Mouse (Mus musculus) liver, embryonic 16.5 days (tissue): Measurements from ENCODE around the gene Vwa8. TPM values are rescaled to one million over a fixed set of nuclear protein-coding genes. Genes with fewer than 3 reads are reported as not detected.

Source experiments
- ATAC-seq: fragments of 200-750 bp; cut with Nextera tagmentation; 2 replicates; pipeline ENCODE4 v1.8.0; 2017; ENCODE audit warnings: low read depth, mild to moderate bottlenecking, moderate number of reproducible peaks, moderate library complexity
- H3K27ac ChIP-seq: fragments of 300-500 bp; sonication (generic); 2 replicates; pipeline ENCODE4 v1.5.1; 2014; ENCODE audit warnings: mild to moderate bottlenecking, low read length
- H3K27me3 ChIP-seq: fragments of 300-500 bp; sonication (generic); 2 replicates; pipeline ENCODE4 v1.6.1; 2014; ENCODE audit warnings: low read depth, low read length, mixed read lengths; ENCODE audit not compliant: control insufficient read depth, insufficient read depth
- H3K36me3 ChIP-seq: fragments of 300-500 bp; sonication (generic); 2 replicates; pipeline ENCODE4 v1.6.1; 2014; ENCODE audit warnings: mild to moderate bottlenecking; ENCODE audit not compliant: control insufficient read depth, insufficient read depth
- H3K4me1 ChIP-seq: fragments of 300-500 bp; sonication (generic); 2 replicates; pipeline ENCODE4 v1.6.1; 2014; ENCODE audit warnings: low read depth, low read length, mixed read lengths; ENCODE audit not compliant: control insufficient read depth
- H3K4me2 ChIP-seq: fragments of 300-500 bp; sonication (generic); 2 replicates; pipeline ENCODE4 v1.6.1; 2014; ENCODE audit warnings: low read depth, low read length, mixed read lengths
- H3K4me3 ChIP-seq: fragments of 300-500 bp; sonication (generic); 2 replicates; pipeline ENCODE4 v1.5.1; 2014; ENCODE audit warnings: low read depth, mild to moderate bottlenecking, low read length
- H3K9ac ChIP-seq: fragments of 300-500 bp; sonication (generic); 2 replicates; pipeline ENCODE4 v1.6.1; 2014; ENCODE audit warnings: low read depth, low read length
- H3K9me3 ChIP-seq: fragments of 300-500 bp; sonication (generic); replicated peaks from 2 replicates; pipeline ENCODE4 v1.6.1; 2016; ENCODE audit warnings: low read length; ENCODE audit not compliant: control insufficient read depth
- WGBS: fragments of 180-500 bp; shearing (Covaris S2); extraction: QIAGEN DNeasy Blood & Tissue Kit; methylation state at CpG from one replicate; pipeline ENCODE4 v1.1.7; 2014; ENCODE audit not compliant: insufficient replicate concordance; 5-methylcytosine and 5-hydroxymethylcytosine counted together
- polyA plus RNA-seq: library from polyadenylated mRNA; unstranded; fragments of >200 nt; fragmentation: Nextera tagmentation; extraction: Ambion mirVana; gene quantifications from 2 replicates; pipeline ENCODE4 v1.2.1, GENCODE M21; 2015

The Vwa8 gene
- polyA plus RNA-seq, 1 experiment from 2014 or later, result 9.5 TPM

DNA sequence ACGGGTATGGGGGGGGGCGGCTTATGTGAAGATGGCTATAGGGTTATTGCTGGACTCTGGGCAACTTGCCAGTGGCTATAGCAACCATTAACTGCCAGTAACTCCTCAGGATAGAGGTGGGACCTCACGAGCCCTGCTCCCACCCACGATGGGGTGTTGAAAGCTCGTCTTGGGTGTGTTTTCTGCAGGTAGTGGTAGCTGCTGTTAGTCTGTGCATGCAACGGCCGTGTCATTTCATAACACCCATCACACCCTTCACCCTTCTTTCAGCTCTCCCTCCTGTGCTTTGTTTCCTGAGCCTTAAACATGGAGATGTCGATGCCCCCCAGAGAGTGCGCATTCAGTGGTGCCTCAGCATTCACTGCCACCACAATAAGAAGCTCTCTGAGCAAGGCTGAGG, 329.4 kb downstream of the Vwa8 start:
- Histone ChIP-seq H3K9ac (no peak overlapping the region), H3K27me3 (no peaks in the 10 kb centered on the region), H3K4me3 (no peak overlapping the region), H3K27ac (no peak overlapping the region), H3K9me3 (no peaks in the 10 kb centered on the region), H3K36me3 (peaks cover 7% of the 10 kb centered on the region), H3K4me2 (no peak overlapping the region), H3K4me1 (no peaks in the 10 kb centered on the region)
- 77% methylated on average over 9 of the region's 9 CpGs for WGBS
- ATAC-seq, result no peak

DNA sequence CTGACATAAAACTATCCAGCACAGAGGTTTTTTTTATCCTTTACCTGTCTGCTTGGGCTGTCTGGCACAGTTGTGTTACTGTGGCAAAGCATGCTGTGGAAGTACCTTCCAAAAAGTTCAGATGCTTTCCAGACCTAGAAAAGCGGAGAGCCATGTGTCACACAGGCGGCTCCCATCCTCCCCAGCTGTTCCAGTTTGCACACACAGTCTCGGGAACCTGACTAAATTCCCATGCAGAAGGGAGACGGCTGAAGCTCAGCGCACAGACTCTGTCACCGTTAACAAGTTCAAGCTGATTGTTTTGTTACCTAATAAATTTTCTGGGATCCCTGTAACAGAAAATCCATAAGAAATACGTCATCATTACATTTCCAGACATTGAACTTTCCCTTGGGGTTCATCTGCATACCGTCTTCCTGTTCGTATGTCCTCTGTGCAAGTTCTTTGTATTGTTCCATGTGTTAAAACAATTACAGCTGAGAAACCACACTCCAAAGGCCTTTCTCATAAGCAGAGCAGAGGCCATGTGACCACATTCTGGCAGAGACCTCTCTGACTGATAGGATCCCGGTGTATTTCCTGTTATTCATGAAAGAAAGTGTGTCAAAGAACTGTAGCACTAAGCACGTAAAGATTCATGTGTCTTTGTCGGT, 331.4 kb downstream of the Vwa8 start:
- peaks cover 4% of the 10 kb centered on the region; the same call in 1 of the 2 replicates for H3K36me3 ChIP-seq
- WGBS, result 45% methylated on average over 12 of the region's 12 CpGs
- no peaks in the 10 kb centered on the region for H3K27me3 ChIP-seq
- H3K27ac ChIP-seq, result no peak overlapping the region
- H3K4me2 ChIP-seq, result no peak overlapping the region
- H3K4me1 ChIP-seq, result no peaks in the 10 kb centered on the region
- ATAC-seq, result no peak
- no peak overlapping the region for H3K4me3 ChIP-seq
- H3K9me3 ChIP-seq, result no peaks in the 10 kb centered on the region
- no peak overlapping the region for H3K9ac ChIP-seq

DNA sequence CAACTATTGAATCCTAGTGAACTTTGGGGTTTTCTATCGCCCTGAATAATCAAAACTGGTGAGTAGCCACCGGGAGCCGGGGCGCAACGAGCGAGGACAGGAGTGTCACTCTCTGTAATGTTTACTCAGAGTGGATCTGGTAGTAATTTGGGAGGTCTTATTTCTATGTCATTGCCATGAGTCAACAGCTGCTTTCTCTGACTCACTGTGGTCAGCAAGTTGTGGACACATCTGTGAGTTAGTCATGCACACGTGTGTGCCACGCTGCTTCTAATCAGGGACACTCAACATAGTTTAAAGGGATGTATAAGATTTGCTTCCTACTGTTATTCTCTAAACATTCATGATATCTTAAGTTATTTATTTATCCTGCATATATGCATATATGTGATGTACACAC, 332.9 kb downstream of the Vwa8 start:
- H3K4me3 ChIP-seq, result no peak overlapping the region
- no peak overlapping the region for H3K27ac ChIP-seq
- 75% methylated on average over 8 of the region's 8 CpGs for WGBS
- H3K9ac ChIP-seq, result no peak overlapping the region
- H3K4me2 ChIP-seq, result no peak overlapping the region
- no peak for ATAC-seq
- H3K4me1 ChIP-seq, result no peaks in the 10 kb centered on the region
- H3K36me3 ChIP-seq, result no peaks in the 10 kb centered on the region
- no peaks in the 10 kb centered on the region for H3K27me3 ChIP-seq
- no peaks in the 10 kb centered on the region for H3K9me3 ChIP-seq

DNA sequence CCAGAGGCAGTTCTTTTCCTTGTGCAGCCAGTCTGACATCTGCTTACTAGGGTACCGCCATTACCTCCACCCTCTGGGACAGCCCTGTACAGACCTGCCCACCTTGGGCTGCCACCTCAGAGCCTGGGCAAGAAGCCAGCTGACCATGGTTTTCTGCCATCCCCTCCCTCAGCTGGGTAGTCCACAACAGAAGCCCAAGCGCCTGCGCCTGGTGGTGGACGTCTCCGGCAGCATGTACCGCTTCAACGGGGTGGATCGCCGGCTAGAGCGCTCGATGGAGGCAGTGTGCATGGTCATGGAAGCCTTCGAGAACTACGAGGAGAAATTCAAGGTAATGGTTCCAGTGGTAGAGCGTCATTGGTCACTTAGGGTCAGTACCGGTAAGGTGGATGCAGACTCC, 333.9 kb downstream of the Vwa8 start:
- Histone ChIP-seq H3K4me2 (no peak overlapping the region), H3K36me3 (no peaks in the 10 kb centered on the region), H3K4me3 (no peak overlapping the region), H3K4me1 (no peaks in the 10 kb centered on the region), H3K9me3 (no peaks in the 10 kb centered on the region), H3K27me3 (no peaks in the 10 kb centered on the region), H3K27ac (no peak overlapping the region), H3K9ac (no peak overlapping the region)
- ATAC-seq, result no peak
- WGBS, result 84% methylated on average over 15 of the region's 15 CpGs

DNA sequence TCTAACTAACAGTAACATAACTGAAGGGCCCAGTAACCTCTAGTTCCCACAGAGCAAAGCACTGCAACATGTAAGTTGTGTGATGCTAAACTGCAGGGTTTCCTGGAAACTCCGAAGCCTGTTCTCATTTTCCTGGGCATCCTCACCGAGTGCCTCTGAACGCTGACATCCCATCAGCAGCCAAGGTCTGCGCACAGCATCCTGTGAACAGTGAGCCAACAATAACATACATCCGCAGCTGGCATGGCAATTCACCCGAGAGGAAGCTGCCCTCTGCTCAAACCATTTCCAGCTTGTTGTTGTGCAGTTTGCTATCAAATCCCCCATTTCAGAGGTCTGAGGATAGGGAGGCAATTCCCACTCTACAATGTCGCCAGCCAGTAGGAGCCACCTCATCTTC, 334.4 kb downstream of the Vwa8 start:
- H3K27ac ChIP-seq, result no peak overlapping the region

DNA sequence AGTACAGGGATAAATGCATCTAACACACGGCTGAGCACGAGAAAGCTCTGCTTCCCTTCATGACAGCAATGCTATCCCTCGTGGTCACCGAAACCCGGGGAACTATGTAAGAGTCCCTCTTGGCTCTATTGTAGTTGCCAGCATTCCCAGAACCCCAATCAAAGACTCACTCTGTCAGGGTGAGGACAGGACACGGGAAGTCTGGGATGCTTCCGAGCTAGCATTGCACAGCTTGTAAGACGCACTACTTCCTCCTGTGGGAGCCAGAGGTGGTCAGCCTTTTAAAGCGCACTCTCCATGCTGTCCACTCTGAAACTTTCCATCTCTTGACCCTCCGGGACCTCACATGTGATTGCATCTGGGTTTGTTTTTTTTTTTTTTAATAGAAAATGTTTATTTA, 335.2 kb downstream of the Vwa8 start:
- no peak for ATAC-seq
- 72% methylated on average over 10 of the region's 10 CpGs for WGBS
- Histone ChIP-seq H3K4me3 (no peak overlapping the region), H3K27me3 (no peaks in the 10 kb centered on the region), H3K9me3 (no peaks in the 10 kb centered on the region), H3K27ac (no peak overlapping the region), H3K9ac (no peak overlapping the region), H3K4me2 (no peak overlapping the region), H3K36me3 (no peaks in the 10 kb centered on the region), H3K4me1 (no peaks in the 10 kb centered on the region)

More for the DNA sequence above, 334.4 kb downstream of the Vwa8 start:
- Histone ChIP-seq H3K9ac (no peak overlapping the region), H3K9me3 (no peaks in the 10 kb centered on the region), H3K36me3 (no peaks in the 10 kb centered on the region), H3K27me3 (no peaks in the 10 kb centered on the region), H3K4me3 (no peak overlapping the region), H3K4me2 (no peak overlapping the region), H3K4me1 (no peaks in the 10 kb centered on the region)
- no peak for ATAC-seq
- 72% methylated on average over 7 of the region's 7 CpGs for WGBS

DNA sequence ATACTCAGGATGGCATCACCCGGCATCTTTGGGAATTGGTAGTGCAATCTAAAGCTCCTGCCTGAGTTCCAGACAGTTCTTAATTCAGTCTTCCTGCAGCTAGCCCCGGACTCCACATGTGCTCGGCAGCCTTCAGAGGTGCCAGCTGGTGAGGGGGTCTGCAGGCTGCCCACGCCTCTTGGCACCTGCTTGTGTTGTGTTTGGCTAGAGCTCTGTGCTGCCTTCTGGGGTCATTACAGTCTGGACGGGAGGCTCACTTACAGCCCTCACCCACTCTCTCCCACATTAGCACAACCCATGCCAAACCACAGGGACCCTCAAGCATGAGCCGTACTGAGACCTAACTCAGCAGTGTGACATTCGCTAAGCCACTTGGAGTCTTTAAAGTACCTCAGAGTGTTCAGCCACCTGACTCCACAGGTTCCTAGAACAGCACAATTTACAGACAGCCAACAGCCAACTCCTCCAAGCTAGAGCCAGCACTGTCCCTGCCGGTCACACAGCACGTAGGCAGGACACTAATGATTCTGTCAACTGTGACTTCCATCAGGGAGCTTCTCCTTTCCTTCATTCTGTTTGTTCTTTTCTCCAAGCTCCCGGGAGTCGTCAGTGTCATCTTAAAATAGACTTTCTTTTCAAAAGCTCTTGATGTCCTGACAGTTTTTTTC, 336.3 kb downstream of the Vwa8 start:
- Histone ChIP-seq H3K9ac (no peak overlapping the region), H3K4me3 (no peak overlapping the region), H3K9me3 (no peaks in the 10 kb centered on the region), H3K36me3 (no peaks in the 10 kb centered on the region), H3K27me3 (no peaks in the 10 kb centered on the region), H3K4me1 (no peaks in the 10 kb centered on the region), H3K27ac (no peak overlapping the region), H3K4me2 (no peak overlapping the region)
- no peak for ATAC-seq
- WGBS, result 73% methylated on average over 11 of the region's 11 CpGs

DNA sequence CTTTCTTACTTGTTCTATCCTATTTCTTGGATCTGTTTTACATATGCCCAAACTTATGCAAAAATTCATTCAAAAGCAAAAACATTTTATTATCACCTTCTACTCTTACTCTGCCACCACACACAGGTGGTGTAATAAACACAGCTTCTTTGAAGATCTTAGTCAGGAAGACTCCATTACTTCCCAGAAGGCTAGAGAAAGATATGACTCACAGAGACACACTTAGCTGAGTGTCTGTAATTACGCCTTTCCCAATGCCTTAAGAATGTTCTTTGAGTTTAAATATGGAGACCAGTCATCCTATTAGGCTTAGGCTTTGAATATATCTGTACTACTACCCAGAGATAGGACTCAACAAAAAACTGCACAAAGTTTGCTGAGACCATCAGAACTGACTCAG, 338.1 kb downstream of the Vwa8 start:
- Histone ChIP-seq H3K36me3 (no peaks in the 10 kb centered on the region), H3K4me2 (no peak overlapping the region), H3K9me3 (no peaks in the 10 kb centered on the region), H3K9ac (no peak overlapping the region), H3K27me3 (no peaks in the 10 kb centered on the region), H3K4me3 (no peak overlapping the region), H3K27ac (no peak overlapping the region), H3K4me1 (no peaks in the 10 kb centered on the region)
- 65% methylated on average over 1 of the region's 1 CpGs for WGBS
- no peak for ATAC-seq

DNA sequence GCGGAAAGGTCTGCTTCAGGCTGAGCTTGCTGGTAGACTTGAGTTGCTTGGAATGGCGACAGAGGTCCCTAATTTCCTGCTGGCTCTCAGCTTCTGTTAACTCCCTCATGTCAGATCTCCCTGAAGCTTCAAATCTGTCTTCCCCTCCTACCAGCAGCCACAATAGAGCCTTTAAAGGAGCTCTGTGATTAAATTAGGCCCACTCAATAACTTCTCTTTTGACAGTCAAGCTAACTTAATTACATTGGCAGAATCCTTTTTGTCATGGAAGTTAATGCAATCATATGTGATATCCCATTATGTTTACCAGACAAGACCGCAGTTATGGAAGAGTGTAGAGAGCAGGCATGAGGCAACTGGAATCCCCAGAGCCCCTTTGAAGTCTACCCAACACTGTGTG, 347.9 kb downstream of the Vwa8 start:
- ATAC-seq, result no peak
- 64% methylated on average over 3 of the region's 3 CpGs for WGBS
- Histone ChIP-seq H3K9ac (no peak overlapping the region), H3K36me3 (no peaks in the 10 kb centered on the region), H3K4me2 (no peak overlapping the region), H3K27ac (no peak overlapping the region), H3K9me3 (no peaks in the 10 kb centered on the region), H3K4me3 (no peak overlapping the region), H3K27me3 (no peaks in the 10 kb centered on the region), H3K4me1 (no peaks in the 10 kb centered on the region)
